Comparison of ENCODE assay signal across 8 mouse cellular contexts in genomic region chr17:29304376-29305057, GRCm38 (mm10). TPM values are rescaled to one million over a fixed set of nuclear protein-coding genes. Genes with fewer than 3 reads are reported as not detected.
DNase-seq lines count a peak whose midpoint lies in the region; ATAC-seq and TF ChIP-seq lines count a peak whose summit lies in the region.

No protein-coding gene starts in this region.

- H3K9ac ChIP-seq in CH12.LX (ENCODE audit: insufficient read depth, low read depth): no peak overlapping the region
- no peak overlapping the region; the same call in 1 of the 2 replicates for H3K9ac ChIP-seq in heart, embryonic 12.5 days
- H3K9ac ChIP-seq in intestine, embryonic 15.5 days: no peak overlapping the region

- no peaks in the 10 kb centered on the region for H3K27me3 ChIP-seq in CH12.LX (replicated peaks)
- H3K27me3 ChIP-seq in heart, embryonic 12.5 days (replicated peaks): no peaks in the 10 kb centered on the region; the same call in 1 of the 2 replicates
- H3K27me3 ChIP-seq in intestine, embryonic 15.5 days (replicated peaks): no peaks in the 10 kb centered on the region

- dilution Hi-C loops in CH12.LX (cut with MboI; ENCODE audit: extremely low pct_ligation_motif_present, extremely low pct_unique_long_range_greater_than_20kb, low sequenced_read_pairs): no loop called here

- peaks cover 4% of the 10 kb centered on the region for H3K9me3 ChIP-seq in CH12.LX (replicated peaks; ENCODE audit: low read length)
- H3K9me3 ChIP-seq in heart, embryonic 12.5 days (replicated peaks): no peaks in the 10 kb centered on the region
- H3K9me3 ChIP-seq in intestine, embryonic 15.5 days: no peaks in the 10 kb centered on the region

- no peak for TF ChIP-seq EP300 in CH12.LX (IDR thresholded peaks at IDR 0.05; ENCODE audit: low read length)

- TF ChIP-seq POLR2A in CH12.LX (IDR thresholded peaks at IDR 0.05; ENCODE audit: low read depth, low read length): no peak

- H3K4me1 ChIP-seq in CH12.LX (ENCODE audit: control insufficient read depth in 1 of 2, insufficient read depth in 2 of 2): peaks cover 6 to 49% of the 10 kb centered on the region in 2 experiments; a peak in 3 of 4 replicates
- H3K4me1 ChIP-seq in heart, embryonic 12.5 days (replicated peaks): peaks cover 50% of the 10 kb centered on the region
- H3K4me1 ChIP-seq in intestine, embryonic 15.5 days (replicated peaks): peaks cover 18% of the 10 kb centered on the region

- H3K79me2 ChIP-seq in CH12.LX (replicated peaks; ENCODE audit: control insufficient read depth, extremely low read depth, insufficient read depth, poor library complexity, severe bottlenecking): no peaks in the 10 kb centered on the region

- H3K4me2 ChIP-seq in CH12.LX (ENCODE audit: insufficient read depth, low read depth, poor library complexity, severe bottlenecking): no peak overlapping the region
- 0 out of 2 replicates have a peak overlapping the region, but pooled peaks have one; percentile 29 for H3K4me2 ChIP-seq in heart, embryonic 12.5 days
- no peak overlapping the region for H3K4me2 ChIP-seq in intestine, embryonic 15.5 days (replicated peaks)

- no peak for ATAC-seq in heart, embryonic 12.5 days (ENCODE audit: insufficient number of reproducible peaks, low FRiP score)
- ATAC-seq in megakaryocyte progenitor cell, adult 5-6 weeks (replicated peaks; ENCODE audit: poor library complexity): peak; percentile 67
- no peak for ATAC-seq in intestine, embryonic 15.5 days

- WGBS in heart, embryonic 12.5 days: 58% methylated on average over 13 of the region's 13 CpGs
- 54% methylated on average over 13 of the region's 13 CpGs for WGBS in intestine, embryonic 15.5 days

- in situ Hi-C loops in CH12.LX (cut with MboI; ENCODE audit: low pct_ligation_motif_present, low pct_unique_long_range_greater_than_20kb, low sequenced_read_pairs): no loop called here

- H3K27ac ChIP-seq in CH12.LX (ENCODE audit: insufficient read depth, low read depth): no peak overlapping the region
- H3K27ac ChIP-seq in heart, embryonic 12.5 days (ENCODE audit: poor library complexity, severe bottlenecking): no peak overlapping the region
- no peak overlapping the region for H3K27ac ChIP-seq in intestine, embryonic 15.5 days

- TF ChIP-seq CTCF in CH12.LX (conservative IDR thresholded peaks at IDR 0.05 in 1 of 2, IDR thresholded peaks at IDR 0.05 in 1 of 2; ENCODE audit: low read depth in 2 of 2, low read length in 2 of 2): no peak

- no peak overlapping the region for H3K4me3 ChIP-seq in CH12.LX (replicated peaks in 1 of 3; ENCODE audit: low read depth in 2 of 3, low read length in 2 of 3, poor library complexity in 1 of 3)
- no peak overlapping the region for H3K4me3 ChIP-seq in heart, embryonic 12.5 days
- no peak overlapping the region for H3K4me3 ChIP-seq in intestine, embryonic 15.5 days (replicated peaks)

- TF ChIP-seq RAD21 in CH12.LX (IDR thresholded peaks at IDR 0.05; ENCODE audit: low read depth, low read length): no peak

- DNase-seq in B cell, adult 2 months: peak; percentile 59 to 62
- peak; percentile 38 for DNase-seq in CH12.LX (ENCODE audit: extremely low read depth)
- no peak for DNase-seq in embryo, embryonic 9.5 days (ENCODE audit: extremely low spot score)
- no peak for DNase-seq in urinary bladder, postnatal 14 days (ENCODE audit: low spot score)
- DNase-seq in yolk sac, embryonic 10.5 days (ENCODE audit: low spot score): no peak

- peaks cover 16 to 35% of the 10 kb centered on the region in 2 experiments for H3K36me3 ChIP-seq in CH12.LX (replicated peaks in 1 of 2; ENCODE audit: control insufficient read depth in 1 of 2, insufficient read depth in 1 of 2, low read length in 1 of 2)
- peaks cover 24% of the 10 kb centered on the region for H3K36me3 ChIP-seq in heart, embryonic 12.5 days
- 0 out of 2 replicates have a peak, but pooled peaks cover 9% of the 10 kb centered on the region for H3K36me3 ChIP-seq in intestine, embryonic 15.5 days

TF ChIP-seq in CH12.LX, 34 proteins besides CTCF, POLR2A, EP300 and RAD21:
- TF ChIP-seq NELFE (IDR thresholded peaks at IDR 0.05; ENCODE audit: low read depth, low read length) (no peak), ELF1 (IDR thresholded peaks at IDR 0.05; ENCODE audit: low read depth, low read length) (0 out of 2 replicates have a peak, but pooled peaks have one; percentile 17), NRF1 (IDR thresholded peaks at IDR 0.05; ENCODE audit: low read depth, low read length) (no peak), JUN (IDR thresholded peaks at IDR 0.05; ENCODE audit: insufficient read depth, low read depth, low read length) (no peak)

RNA-seq across cellular contexts. Expression of gene Pi16, which starts 13.0 kb away (rescaled TPM):
- total RNA-seq in CH12.LX (2012; rRNA removed) (0.13 TPM in 1 of 2 replicates, not detected in the other), CH12.LX (2014; rRNA removed) (not detected in 2 replicates)
- polyA plus RNA-seq in CH12.LX (2012; ENCODE audit: insufficient read length, low read depth): not detected in 2 replicates
- polyA plus RNA-seq in heart, embryonic 12.5 days (2016; fragmentation: Nextera tagmentation; extraction: Ambion mirVana): 4.0 and 4.5 TPM in 2 replicates
- 3.5 and 4.8 TPM in 2 replicates for total RNA-seq in megakaryocyte progenitor cell, adult 5-6 weeks (2015)
- total RNA-seq in megakaryocyte progenitor cell, adult 5-6 weeks (2017): 5.8 and 8.5 TPM in 2 replicates
- polyA plus RNA-seq in intestine, embryonic 15.5 days (2015; fragmentation: Nextera tagmentation; extraction: Ambion mirVana): 0.72 and 0.98 TPM in 2 replicates

RNA-seq across cellular contexts. Expression of gene BC004004, which starts 35.9 kb away (rescaled TPM):
- total RNA-seq in CH12.LX (2012; rRNA removed) (69.1 and 75.1 TPM in 2 replicates), CH12.LX (2014; rRNA removed) (86.1 and 89.1 TPM in 2 replicates)
- polyA plus RNA-seq in CH12.LX (2012; ENCODE audit: insufficient read length, low read depth): 60.4 and 67.9 TPM in 2 replicates
- polyA plus RNA-seq in heart, embryonic 12.5 days (2016; fragmentation: Nextera tagmentation; extraction: Ambion mirVana): 80.0 and 87.6 TPM in 2 replicates
- total RNA-seq in megakaryocyte progenitor cell, adult 5-6 weeks (2015): 85.3 and 97.7 TPM in 2 replicates
- 84.9 and 99.2 TPM in 2 replicates for total RNA-seq in megakaryocyte progenitor cell, adult 5-6 weeks (2017)
- polyA plus RNA-seq in intestine, embryonic 15.5 days (2015; fragmentation: Nextera tagmentation; extraction: Ambion mirVana): 78.3 and 83.5 TPM in 2 replicates

RNA-seq across cellular contexts. Expression of gene Ppil1, which starts 40.5 kb away (rescaled TPM):
- 97.2 and 123 TPM in 2 replicates for total RNA-seq in CH12.LX (2012; rRNA removed)
- total RNA-seq in CH12.LX (2014; rRNA removed): 135 and 143 TPM in 2 replicates
- polyA plus RNA-seq in CH12.LX (2012; ENCODE audit: insufficient read length, low read depth): 107 and 110 TPM in 2 replicates
- polyA plus RNA-seq in heart, embryonic 12.5 days (2016; fragmentation: Nextera tagmentation; extraction: Ambion mirVana): 101 and 112 TPM in 2 replicates
- 67.3 and 73.9 TPM in 2 replicates for total RNA-seq in megakaryocyte progenitor cell, adult 5-6 weeks (2015)
- total RNA-seq in megakaryocyte progenitor cell, adult 5-6 weeks (2017): 82.0 and 103 TPM in 2 replicates
- 154 and 157 TPM in 2 replicates for polyA plus RNA-seq in intestine, embryonic 15.5 days (2015; fragmentation: Nextera tagmentation; extraction: Ambion mirVana)

RNA-seq across cellular contexts. Expression of gene Mtch1, which starts 43.2 kb away (rescaled TPM):
- total RNA-seq in CH12.LX (2012; rRNA removed): 139 and 143 TPM in 2 replicates
- 56.8 and 66.1 TPM in 2 replicates for total RNA-seq in CH12.LX (2014; rRNA removed)
- polyA plus RNA-seq in CH12.LX (2012; ENCODE audit: insufficient read length, low read depth): 102 and 110 TPM in 2 replicates
- 317 and 330 TPM in 2 replicates for polyA plus RNA-seq in heart, embryonic 12.5 days (2016; fragmentation: Nextera tagmentation; extraction: Ambion mirVana)
- total RNA-seq in megakaryocyte progenitor cell, adult 5-6 weeks (2015): 85.3 and 89.2 TPM in 2 replicates
- 54.9 and 61.7 TPM in 2 replicates for total RNA-seq in megakaryocyte progenitor cell, adult 5-6 weeks (2017)
- 235 and 275 TPM in 2 replicates for polyA plus RNA-seq in intestine, embryonic 15.5 days (2015; fragmentation: Nextera tagmentation; extraction: Ambion mirVana)

RNA-seq across cellular contexts. Expression of gene Fgd2, which starts 56.2 kb away (rescaled TPM):
- total RNA-seq in CH12.LX (2012; rRNA removed) (48.3 and 67.6 TPM in 2 replicates), CH12.LX (2014; rRNA removed) (41.7 and 41.9 TPM in 2 replicates)
- polyA plus RNA-seq in CH12.LX (2012; ENCODE audit: insufficient read length, low read depth): 49.2 and 54.4 TPM in 2 replicates
- 2.0 and 2.1 TPM in 2 replicates for polyA plus RNA-seq in heart, embryonic 12.5 days (2016; fragmentation: Nextera tagmentation; extraction: Ambion mirVana)
- total RNA-seq in megakaryocyte progenitor cell, adult 5-6 weeks (2015): 19.1 and 22.0 TPM in 2 replicates
- total RNA-seq in megakaryocyte progenitor cell, adult 5-6 weeks (2017): 19.6 and 28.5 TPM in 2 replicates
- polyA plus RNA-seq in intestine, embryonic 15.5 days (2015; fragmentation: Nextera tagmentation; extraction: Ambion mirVana): 10.5 and 12.3 TPM in 2 replicates

Comparison
In these comparisons a context has a peak if more than half of its experiments do, and no peak if none do; other contexts are left out.
1. DNase-seq: peak in B cell, adult 2 months (2 of 2) and CH12.LX (single experiment); none in embryo, embryonic 9.5 days (single experiment), urinary bladder, postnatal 14 days (single experiment) and yolk sac, embryonic 10.5 days (single experiment).